Mouse (Mus musculus): ENCODE measurements around the gene Riok2.

The Riok2 gene

DNA sequence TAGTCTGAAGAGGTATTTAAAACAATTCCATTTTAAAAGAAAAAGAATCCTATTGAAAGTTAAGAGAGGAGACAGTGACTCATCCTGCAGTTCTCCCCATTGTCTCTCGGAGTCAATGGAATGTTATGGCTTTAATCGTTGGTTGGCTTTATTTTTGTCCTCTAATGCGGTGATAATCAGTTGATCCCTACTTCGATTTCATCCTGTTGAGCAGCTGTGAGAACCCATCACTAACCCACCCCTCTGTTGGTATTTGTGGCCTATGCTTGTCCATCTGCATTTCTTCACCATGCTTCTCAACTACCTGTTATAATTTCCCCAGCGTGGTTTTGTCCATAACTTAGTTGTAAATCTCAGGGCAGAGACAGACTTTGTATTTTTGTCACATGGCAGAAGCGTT, 34.0 kb downstream of the Riok2 start:
- no peak for DNase-seq (ENCODE audit: low spot score)

DNA sequence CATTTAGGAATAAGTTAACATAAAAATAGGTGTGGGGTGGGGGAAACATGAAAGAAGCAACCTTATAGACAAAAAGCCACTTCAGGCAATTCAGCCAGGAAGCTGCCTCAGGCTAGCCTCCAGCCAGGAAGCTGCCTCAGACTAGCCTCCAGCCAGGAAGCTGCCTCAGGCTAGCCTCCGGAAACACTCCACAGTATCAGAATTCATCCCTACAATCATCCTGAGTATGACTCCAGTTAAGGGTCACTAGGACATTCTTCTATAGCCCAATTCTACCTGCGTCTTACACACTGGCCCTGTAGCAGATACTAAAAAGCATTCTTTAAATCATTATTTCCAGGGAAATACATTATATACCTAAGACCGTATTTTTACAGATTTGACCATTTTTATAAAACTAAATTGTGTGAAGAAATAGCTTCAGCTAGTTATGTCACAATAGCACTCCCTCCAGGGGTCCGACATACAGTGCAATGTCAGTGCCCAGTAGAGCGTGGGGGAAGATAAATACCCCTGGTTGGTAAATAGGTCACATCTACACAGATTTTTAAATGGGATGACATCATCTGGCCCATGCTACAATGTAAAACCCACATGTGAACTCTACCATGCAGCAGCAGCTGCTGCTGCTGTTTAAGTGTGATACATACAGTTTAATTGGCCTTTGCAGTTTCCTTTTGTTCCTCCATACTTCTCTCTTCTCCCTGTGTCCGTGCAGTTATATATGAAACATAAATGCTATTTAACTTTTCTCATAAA, 34.8 kb downstream of the Riok2 start:
- no peak for DNase-seq (ENCODE audit: low spot score)

DNA sequence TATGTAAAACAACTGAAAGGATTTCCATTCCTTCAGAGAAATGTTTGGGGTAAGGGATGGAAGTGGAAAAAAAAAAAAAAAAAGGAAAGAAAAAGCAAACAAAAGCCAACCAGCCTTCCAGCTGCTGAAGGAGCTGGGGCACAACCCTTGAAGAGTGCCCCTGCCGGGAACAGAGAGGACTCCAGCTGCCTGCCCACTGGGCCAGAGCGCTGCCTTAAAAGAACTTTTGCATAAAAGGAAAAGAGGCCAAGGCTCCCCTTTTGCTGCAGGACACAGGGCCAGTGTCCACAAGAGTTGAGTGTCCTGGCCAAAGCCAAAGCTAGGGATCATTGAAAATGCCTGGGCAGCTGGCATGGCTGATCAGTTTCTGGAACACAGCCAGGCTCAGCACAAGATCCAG, 35.5 kb downstream of the Riok2 start:
- DNase-seq (ENCODE audit: low spot score) = peak; percentile 28

DNA sequence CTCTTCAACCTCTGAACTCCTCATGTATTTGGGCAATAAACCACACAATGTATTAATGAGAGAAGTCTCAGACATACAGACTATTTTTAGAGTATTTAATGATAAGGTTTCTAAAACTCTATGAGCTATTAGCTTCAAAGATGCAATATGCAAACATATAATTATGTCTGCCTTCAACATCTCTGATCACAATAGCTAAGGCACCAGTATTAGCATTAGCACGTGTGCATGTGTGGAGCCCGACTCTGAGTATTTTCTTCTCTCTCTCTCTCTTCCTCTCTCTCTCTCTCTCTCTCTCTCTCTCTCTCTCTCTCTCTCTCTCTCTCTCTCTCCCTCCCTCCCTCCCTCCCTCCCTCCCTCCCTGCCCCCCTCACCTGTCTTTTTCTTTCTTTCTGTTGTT, 37.3 kb downstream of the Riok2 start:
- no peak for DNase-seq (ENCODE audit: low spot score)

DNA sequence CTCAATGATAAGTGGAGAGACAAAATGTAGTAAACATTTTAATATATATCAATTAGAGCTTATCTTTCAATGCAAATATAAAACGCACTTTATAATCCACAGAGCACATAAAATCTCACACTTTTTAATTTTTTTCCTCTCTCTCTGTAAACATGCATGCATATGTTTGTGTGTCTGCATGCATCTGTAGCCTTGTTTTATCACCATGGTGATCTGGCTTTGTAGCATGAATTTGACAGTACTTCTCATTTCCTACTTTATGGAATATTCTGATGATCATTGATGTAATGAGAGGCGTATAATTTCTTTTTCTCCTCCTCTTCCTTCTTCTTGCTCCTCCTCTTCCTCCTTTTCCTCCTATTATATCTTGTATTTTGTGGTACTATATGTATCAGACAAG, 38.1 kb downstream of the Riok2 start:
- DNase-seq (ENCODE audit: low spot score) = no peak

DNA sequence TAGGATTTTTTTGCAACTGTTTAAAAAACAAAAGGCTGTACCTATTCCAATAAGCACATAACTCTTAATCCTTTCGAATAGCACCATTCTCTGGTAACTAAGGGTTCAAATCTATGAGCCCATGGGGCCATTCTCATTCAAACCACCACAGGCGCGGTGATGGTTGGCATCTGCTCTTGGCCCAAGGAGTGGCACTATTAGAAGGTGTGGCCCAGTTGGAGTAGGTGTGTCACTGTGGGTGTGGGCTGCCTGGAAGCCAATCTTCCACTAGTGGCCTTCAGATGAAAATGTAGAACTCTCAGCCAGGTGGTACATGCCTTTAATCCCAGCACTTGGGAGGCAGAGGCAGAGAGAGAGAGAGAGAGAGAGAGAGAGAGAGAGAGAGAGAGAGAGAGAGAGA, 40.1 kb downstream of the Riok2 start:
- DNase-seq (ENCODE audit: low spot score) = no peak

DNA sequence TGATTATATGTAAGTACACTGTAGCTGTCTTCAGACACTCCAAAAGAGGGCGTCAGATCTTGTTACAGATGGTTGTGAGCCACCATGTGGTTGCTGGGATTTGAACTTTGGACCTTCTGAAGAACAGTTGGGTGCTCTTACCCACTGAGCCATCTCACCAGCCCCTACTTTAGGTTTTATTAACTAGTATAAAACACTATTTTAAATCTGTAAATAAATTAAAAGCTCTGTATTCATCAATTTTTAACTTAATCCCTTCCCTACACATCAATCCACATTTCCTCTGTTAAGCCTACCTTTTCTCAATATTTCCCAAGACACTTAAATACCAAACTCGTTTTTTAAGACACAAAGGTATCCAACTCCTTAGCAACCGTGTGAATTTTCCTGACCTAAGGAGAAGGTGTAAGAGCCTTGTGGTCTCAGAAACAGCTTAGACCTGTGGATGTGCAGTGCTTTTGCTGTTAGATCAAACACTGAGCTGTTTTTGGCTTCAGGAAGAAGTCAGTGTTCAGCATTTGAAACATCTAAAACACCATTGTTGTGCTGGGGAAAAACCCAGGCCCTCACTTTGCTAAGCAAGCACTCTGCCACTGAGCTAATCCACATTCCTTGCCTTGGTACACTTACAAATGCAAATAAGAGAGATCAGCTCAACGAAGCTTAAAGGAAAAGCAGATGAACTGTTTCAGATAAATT, 50.6 kb downstream of the Riok2 start:
- DNase-seq (ENCODE audit: low spot score) = no peak

DNA sequence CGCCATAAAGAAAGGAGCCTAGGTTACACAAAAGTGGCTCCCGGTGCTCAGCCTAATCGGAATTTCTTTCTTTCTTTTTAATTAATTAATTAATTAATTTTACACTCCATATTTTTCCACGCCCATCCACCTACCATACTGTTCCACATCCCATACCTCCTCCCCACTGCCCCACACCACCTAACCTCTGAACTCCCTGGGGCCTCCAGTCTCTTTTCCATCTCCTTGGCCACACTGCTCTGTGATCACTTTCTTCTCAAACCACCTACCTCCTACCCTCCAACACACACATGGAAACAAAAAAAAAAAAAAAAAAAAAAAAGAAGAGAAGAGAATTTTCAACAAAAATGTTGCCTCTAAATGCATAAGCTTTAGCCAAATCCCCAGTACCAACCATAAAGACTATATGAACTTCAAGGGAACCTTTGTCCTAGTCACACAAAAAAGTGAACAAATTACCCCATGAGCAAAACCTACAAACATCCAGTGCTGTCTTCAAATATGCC, 51.3 kb downstream of the Riok2 start:
- DNase-seq (ENCODE audit: low spot score) = no peak

DNA sequence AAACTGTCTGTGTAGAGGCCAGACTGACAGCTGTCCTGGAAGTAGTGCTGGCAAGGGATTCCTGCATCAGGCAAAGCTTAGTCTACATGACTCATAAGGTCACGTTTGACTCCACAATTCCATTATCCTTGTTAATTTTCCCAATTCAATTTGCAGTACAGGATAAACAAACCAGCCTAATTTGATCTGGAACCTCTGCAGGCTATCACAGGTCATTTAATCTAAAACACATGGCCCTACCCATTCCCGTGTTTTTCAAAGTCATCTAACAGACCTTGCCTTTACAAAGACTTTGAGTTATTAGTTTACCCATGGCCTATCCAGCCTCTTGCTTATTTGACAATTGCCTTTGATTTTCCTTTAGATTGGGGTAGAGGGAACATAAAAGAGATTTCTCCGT, 51.8 kb downstream of the Riok2 start:
- no peak for DNase-seq (ENCODE audit: low spot score)

DNA sequence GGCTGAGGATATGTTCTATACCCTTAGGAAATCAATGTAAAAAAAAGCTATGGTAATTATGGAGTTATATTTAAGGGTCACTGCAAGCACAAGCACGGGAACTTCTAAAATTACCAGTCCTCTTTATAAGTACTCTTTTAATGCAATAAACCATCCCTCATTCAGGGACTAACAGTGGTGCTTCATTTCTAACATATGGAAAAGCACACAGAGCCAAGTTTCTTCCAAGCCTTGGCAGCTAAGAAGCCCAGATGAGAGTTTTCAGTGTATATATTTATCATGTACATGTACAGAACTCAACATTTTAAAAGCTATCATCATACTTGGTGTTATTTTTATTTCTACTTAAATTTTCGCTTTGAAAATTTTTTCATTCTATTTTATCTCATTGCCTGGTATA, 54.8 kb downstream of the Riok2 start:
- no peak for DNase-seq (ENCODE audit: low spot score)

DNA sequence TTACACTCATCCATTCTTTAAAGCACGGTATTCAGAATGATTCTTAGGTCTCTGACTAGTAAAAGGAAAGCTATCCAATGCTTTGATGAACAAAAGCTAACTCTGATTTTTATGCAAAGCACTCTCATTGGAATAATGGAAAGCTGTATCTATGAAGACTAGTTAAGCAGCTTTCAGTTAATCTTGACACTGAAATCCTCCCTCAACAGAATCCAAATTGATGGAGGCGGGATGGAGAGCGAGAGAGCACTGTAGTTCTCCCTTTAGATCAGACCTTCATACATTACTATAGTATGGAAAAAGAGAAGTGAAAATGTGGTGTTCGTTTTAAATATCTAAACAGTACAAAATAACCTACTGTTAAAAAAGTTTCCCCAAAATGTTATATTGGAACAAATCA, 59.6 kb downstream of the Riok2 start:
- DNase-seq (ENCODE audit: low spot score) = no peak

DNA sequence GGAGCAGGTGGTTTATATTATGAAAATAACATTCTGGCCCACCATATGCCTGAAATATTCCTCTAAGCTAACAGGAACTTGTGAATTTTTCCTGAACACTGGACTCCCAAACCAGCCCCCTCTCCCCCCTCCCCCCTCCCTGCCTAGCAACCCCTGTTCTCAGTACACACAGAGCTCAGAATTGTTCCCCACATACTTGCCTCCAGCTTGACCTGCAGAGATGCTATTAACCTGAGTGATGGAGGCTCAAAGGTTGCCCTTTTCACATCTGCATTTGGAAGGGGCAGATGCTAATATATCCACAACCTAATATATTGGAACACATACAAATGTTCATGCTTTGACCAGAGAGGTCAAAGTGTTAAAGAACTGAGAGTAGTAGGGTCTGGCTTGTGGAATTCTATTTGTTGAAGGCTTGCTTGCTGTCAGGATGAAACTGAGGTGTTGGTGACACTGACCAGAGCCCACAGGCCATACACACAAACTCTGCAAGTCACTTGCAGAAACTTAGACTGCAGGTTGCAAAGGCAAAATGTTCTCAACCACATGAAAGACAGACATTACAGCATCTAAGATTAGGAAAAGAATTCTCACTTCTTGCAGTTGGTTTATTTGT, 64.6 kb downstream of the Riok2 start:
- no peak for DNase-seq (ENCODE audit: low spot score)

DNA sequence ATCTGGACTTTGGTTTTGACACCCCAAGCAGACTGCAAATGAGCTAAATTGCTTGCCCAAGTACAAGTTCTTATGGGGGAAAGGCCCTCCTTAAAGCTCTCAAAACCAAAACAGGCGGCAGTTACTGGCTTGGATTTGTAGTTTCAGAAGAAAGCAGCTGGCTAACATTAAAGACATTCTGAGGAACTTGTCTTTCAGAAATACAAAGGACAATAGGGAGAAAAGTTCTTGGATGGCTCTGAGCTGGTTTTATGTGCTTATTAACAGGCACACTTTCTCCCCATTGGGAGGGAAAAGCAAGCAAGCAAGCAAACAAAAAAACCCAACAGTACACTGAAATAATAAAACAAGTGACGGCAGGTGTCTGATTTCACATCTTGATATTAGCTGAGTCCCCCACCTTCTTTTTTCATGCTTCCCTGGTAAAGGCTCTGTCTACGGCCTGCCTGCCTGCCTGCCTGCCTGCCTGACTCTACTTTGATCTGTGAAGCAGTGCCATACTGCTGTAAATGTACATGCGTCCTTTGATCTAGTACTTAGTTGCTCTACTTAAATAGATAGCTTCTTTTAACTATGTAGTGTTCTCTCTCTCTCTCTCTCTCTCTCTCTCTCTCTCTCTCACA, 67.9 kb downstream of the Riok2 start:
- DNase-seq (ENCODE audit: low spot score) = no peak

DNA sequence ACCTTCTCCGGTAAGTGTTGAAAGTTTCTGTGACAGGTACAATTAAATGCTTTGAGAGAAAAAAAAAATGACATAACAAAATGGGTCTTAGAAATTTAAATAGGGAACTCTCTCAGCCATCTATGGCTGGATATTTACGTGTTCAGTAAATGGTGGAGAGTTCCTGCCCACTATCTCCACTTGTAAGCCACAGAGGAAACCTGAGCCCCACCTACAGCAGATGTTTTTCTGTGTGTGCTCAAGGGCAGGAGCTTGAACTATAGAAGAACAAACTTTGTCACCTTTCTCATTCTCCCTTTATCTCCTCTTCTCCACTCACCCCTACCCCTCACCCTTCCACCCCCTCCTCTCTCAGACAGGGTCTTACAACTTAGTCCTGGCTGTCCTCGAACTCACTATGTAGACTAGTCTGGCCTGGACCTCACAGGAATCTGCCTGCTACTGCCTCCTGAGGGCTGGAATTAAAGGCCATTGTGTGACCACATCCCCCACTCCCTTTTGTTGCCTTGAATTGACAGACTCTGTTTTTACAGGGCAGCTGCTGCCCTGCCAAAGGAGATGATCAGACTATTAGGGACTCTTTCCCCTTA, 70.3 kb downstream of the Riok2 start:
- DNase-seq (ENCODE audit: low spot score) = no peak

Measured in layer of hippocampus, adult 11-12 months (tissue).